31 mouse cellular contexts compared by ENCODE assay signal in the genomic region with DNA sequence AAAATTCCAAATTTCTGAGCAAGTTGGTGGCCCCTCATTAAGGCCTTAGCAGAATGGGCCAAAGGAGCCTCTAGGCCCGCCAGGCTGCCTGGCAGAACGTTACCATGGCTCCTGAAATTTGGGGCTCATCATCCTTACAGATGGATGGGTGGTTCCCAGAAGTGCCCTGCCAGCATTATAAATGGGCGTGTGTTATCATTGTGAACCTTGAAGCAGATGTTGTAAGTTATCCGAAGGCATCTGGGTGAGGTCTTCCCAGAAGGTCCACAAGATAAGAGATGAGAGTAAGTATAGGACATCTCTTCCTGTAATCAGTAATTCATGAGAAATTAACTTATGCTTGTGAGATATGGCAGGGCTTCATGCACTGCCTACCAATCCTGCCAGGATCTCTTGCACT. TPM values are rescaled to one million over a fixed set of nuclear protein-coding genes. Genes with fewer than 3 reads are reported as not detected.
DNase-seq lines count a peak whose midpoint lies in the region; ATAC-seq and TF ChIP-seq lines count a peak whose summit lies in the region.
"Had no signal": no experiment of that assay in that cellular context is flagged by ENCODE, and none has a peak within 500 bp of the region (broad histone marks: within the 10 kb centered on the region; RNA-seq: fewer than 3 reads in every experiment).

No protein-coding gene starts in this region.

- TF ChIP-seq EP300 in heart, adult 2 months (IDR thresholded peaks at IDR 0.05; ENCODE audit: insufficient read depth, low read depth, low read length): no peak
- 0 out of 2 replicates have a peak, but pooled peaks have one; percentile 40 for TF ChIP-seq EP300 in liver, embryonic 14.5 days (IDR thresholded peaks at IDR 0.05; ENCODE audit: low read depth)

- peak; percentile 62 for DNase-seq in heart, adult 11 months
- DNase-seq in heart, adult 2 months: no peak
- DNase-seq in liver, embryonic 11.5 days (ENCODE audit: low spot score): no peak
- peak; percentile 15 for DNase-seq in c-Kit-positive CD71-positive TER-119-positive erythroid progenitor cells, embryonic 14.5 days (ENCODE audit: low spot score)
- DNase-seq in liver, embryonic 14.5 days (ENCODE audit: low read depth in 3 of 3, low spot score in 3 of 3): peak in 2 of 3 experiments; percentile 3 to 12
- DNase-seq in hindbrain, embryonic 11.5 days (ENCODE audit: low spot score): no peak
- no peak for DNase-seq in kidney, adult 8-10 months
- DNase-seq: adrenal gland, adult 2 months; adrenal gland, postnatal 10 days; adrenal gland, postnatal 25 days; B cell, adult 2 months; cerebellum, adult 11 months; cerebellum, adult 18-20 months; cerebellum, adult 8-10 months; cerebellum, adult 9-11 months; cerebellum, postnatal 14 days; cerebellum, postnatal 36 days; embryo, embryonic 11 days had no signal

- H3K4me3 ChIP-seq in heart, adult 2 months: no peak overlapping the region
- H3K4me3 ChIP-seq in liver, embryonic 12.5 days: no peak overlapping the region
- H3K4me3 ChIP-seq in liver, embryonic 11.5 days (ENCODE audit: low read depth, low read length): no peak overlapping the region
- H3K4me3 ChIP-seq in liver, embryonic 14.5 days (ENCODE audit: insufficient read depth in 1 of 2, low read depth in 2 of 2, low read length in 2 of 2): no peak overlapping the region
- H3K4me3 ChIP-seq in hindbrain, embryonic 11.5 days (ENCODE audit: low read depth, low read length): no peak overlapping the region
- H3K4me3 ChIP-seq: embryonic facial prominence, embryonic 13.5 days; embryonic facial prominence, embryonic 15.5 days; erythroblast, embryonic 14.5 days; forebrain, embryonic 10.5 days; forebrain, embryonic 12.5 days had no signal

- intact Hi-C loops in heart, adult 2 months (cut with DNase I): no loop called here

- H3K9ac ChIP-seq in heart, adult 2 months (ENCODE audit: low read depth, low read length): no peak overlapping the region
- no peak overlapping the region for H3K9ac ChIP-seq in liver, embryonic 12.5 days
- H3K9ac ChIP-seq in liver, embryonic 11.5 days (ENCODE audit: low read depth, low read length): no peak overlapping the region
- no peak overlapping the region for H3K9ac ChIP-seq in liver, embryonic 14.5 days (replicated peaks)
- H3K9ac ChIP-seq in hindbrain, embryonic 11.5 days (ENCODE audit: low read depth, low read length): no peak overlapping the region
- H3K9ac ChIP-seq: embryonic facial prominence, embryonic 13.5 days; embryonic facial prominence, embryonic 15.5 days; forebrain, embryonic 12.5 days had no signal

- peak; percentile 60 for ATAC-seq in liver, embryonic 12.5 days
- ATAC-seq in liver, embryonic 11.5 days (replicated peaks; ENCODE audit: low FRiP score): no peak; the same call in 1 of the 2 replicates
- peak; percentile 50; the same call in 1 of the 2 replicates for ATAC-seq in liver, embryonic 14.5 days (ENCODE audit: insufficient read depth)
- no peak for ATAC-seq in hindbrain, embryonic 11.5 days (ENCODE audit: low FRiP score)
- ATAC-seq: CD4-positive, CD25-positive, alpha-beta regulatory T cell, adult 4 months; forebrain, embryonic 14.5 days; forebrain, embryonic 16.5 days had no signal

- H3K4me2 ChIP-seq in liver, embryonic 12.5 days: no peak overlapping the region
- no peak overlapping the region for H3K4me2 ChIP-seq in liver, embryonic 11.5 days
- H3K4me2 ChIP-seq in liver, embryonic 14.5 days (ENCODE audit: low read depth): no peak overlapping the region
- no peak overlapping the region for H3K4me2 ChIP-seq in hindbrain, embryonic 11.5 days (replicated peaks; ENCODE audit: low read depth, low read length)
- H3K4me2 ChIP-seq: embryonic facial prominence, embryonic 13.5 days; embryonic facial prominence, embryonic 15.5 days; forebrain, embryonic 12.5 days had no signal

- H3K79me2 ChIP-seq in heart, adult 2 months (replicated peaks; ENCODE audit: control insufficient read depth, insufficient read depth, low read length): no peaks in the 10 kb centered on the region

- 83% methylated on average over 4 of the region's 4 CpGs for WGBS in heart, adult 2 months
- WGBS in liver, embryonic 12.5 days (ENCODE audit: insufficient replicate concordance): 60% methylated on average over 4 of the region's 4 CpGs
- 71% methylated on average over 4 of the region's 4 CpGs for WGBS in liver, embryonic 11.5 days
- WGBS in liver, embryonic 14.5 days (ENCODE audit: insufficient replicate concordance): 53% methylated on average over 4 of the region's 4 CpGs
- 94% methylated on average over 4 of the region's 4 CpGs for WGBS in hindbrain, embryonic 11.5 days

- H3K27me3 ChIP-seq in heart, adult 2 months (ENCODE audit: control insufficient read depth, insufficient read depth, low read length): no peaks in the 10 kb centered on the region
- no peaks in the 10 kb centered on the region for H3K27me3 ChIP-seq in liver, embryonic 12.5 days (replicated peaks)
- H3K27me3 ChIP-seq in liver, embryonic 11.5 days (replicated peaks; ENCODE audit: control insufficient read depth, insufficient read depth, low read length): no peaks in the 10 kb centered on the region
- H3K27me3 ChIP-seq in liver, embryonic 14.5 days (ENCODE audit: control insufficient read depth, insufficient read depth, low read length): no peaks in the 10 kb centered on the region
- H3K27me3 ChIP-seq in hindbrain, embryonic 11.5 days (ENCODE audit: control insufficient read depth, insufficient read depth, low read length): no peaks in the 10 kb centered on the region
- H3K27me3 ChIP-seq: CH12.LX; embryonic facial prominence, embryonic 13.5 days; embryonic facial prominence, embryonic 15.5 days; forebrain, embryonic 12.5 days had no signal

- no peaks in the 10 kb centered on the region for H3K9me3 ChIP-seq in liver, embryonic 12.5 days (replicated peaks)
- H3K9me3 ChIP-seq in liver, embryonic 11.5 days (ENCODE audit: control insufficient read depth, low read length): no peaks in the 10 kb centered on the region
- H3K9me3 ChIP-seq in liver, embryonic 14.5 days (ENCODE audit: control insufficient read depth, low read length): no peaks in the 10 kb centered on the region
- no peaks in the 10 kb centered on the region for H3K9me3 ChIP-seq in hindbrain, embryonic 11.5 days (ENCODE audit: control insufficient read depth, low read length)
- H3K9me3 ChIP-seq: embryonic facial prominence, embryonic 15.5 days; forebrain, embryonic 10.5 days had no signal

- H3K27ac ChIP-seq in heart, adult 2 months: no peak overlapping the region
- no peak overlapping the region for H3K27ac ChIP-seq in liver, embryonic 12.5 days
- no peak overlapping the region for H3K27ac ChIP-seq in liver, embryonic 11.5 days (ENCODE audit: low read depth, low read length)
- no peak overlapping the region for H3K27ac ChIP-seq in liver, embryonic 14.5 days
- H3K27ac ChIP-seq in hindbrain, embryonic 11.5 days (ENCODE audit: low read depth, low read length): no peak overlapping the region
- H3K27ac ChIP-seq: embryonic facial prominence, embryonic 13.5 days; embryonic facial prominence, embryonic 15.5 days; forebrain, embryonic 10.5 days; forebrain, embryonic 12.5 days had no signal

- no peak for TF ChIP-seq CTCF in heart, adult 2 months (IDR thresholded peaks at IDR 0.05)
- TF ChIP-seq CTCF in liver, embryonic 14.5 days (IDR thresholded peaks at IDR 0.05; ENCODE audit: low read depth): no peak

- H3K4me1 ChIP-seq in heart, adult 2 months (ENCODE audit: control insufficient read depth, insufficient read depth, low read length): no peaks in the 10 kb centered on the region
- 0 out of 2 replicates have a peak, but pooled peaks cover 10% of the 10 kb centered on the region for H3K4me1 ChIP-seq in liver, embryonic 12.5 days
- H3K4me1 ChIP-seq in liver, embryonic 11.5 days (replicated peaks; ENCODE audit: control insufficient read depth, insufficient read depth, low read length): no peaks in the 10 kb centered on the region
- H3K4me1 ChIP-seq in liver, embryonic 14.5 days (replicated peaks; ENCODE audit: control insufficient read depth in 2 of 2, insufficient read depth in 2 of 2, low read length in 1 of 2): peaks cover 0 to 9% of the 10 kb centered on the region in 2 experiments; a peak in 2 of 4 replicates
- H3K4me1 ChIP-seq in hindbrain, embryonic 11.5 days (replicated peaks; ENCODE audit: control insufficient read depth, insufficient read depth, low read length): no peaks in the 10 kb centered on the region
- H3K4me1 ChIP-seq: embryonic facial prominence, embryonic 13.5 days; embryonic facial prominence, embryonic 15.5 days; forebrain, embryonic 10.5 days; forebrain, embryonic 12.5 days had no signal

- H3K36me3 ChIP-seq in heart, adult 2 months (ENCODE audit: control insufficient read depth, insufficient read depth, low read length): no peaks in the 10 kb centered on the region
- no peaks in the 10 kb centered on the region for H3K36me3 ChIP-seq in liver, embryonic 12.5 days
- no peaks in the 10 kb centered on the region for H3K36me3 ChIP-seq in liver, embryonic 11.5 days (ENCODE audit: control insufficient read depth, insufficient read depth, low read length)
- no peaks in the 10 kb centered on the region for H3K36me3 ChIP-seq in liver, embryonic 14.5 days (replicated peaks; ENCODE audit: control insufficient read depth, insufficient read depth, low read depth)
- H3K36me3 ChIP-seq in hindbrain, embryonic 11.5 days (ENCODE audit: control insufficient read depth, insufficient read depth, low read length): no peaks in the 10 kb centered on the region
- H3K36me3 ChIP-seq: embryonic facial prominence, embryonic 13.5 days; embryonic facial prominence, embryonic 15.5 days; forebrain, embryonic 10.5 days; forebrain, embryonic 12.5 days had no signal

- no peak for TF ChIP-seq POLR2A in heart, adult 2 months (IDR thresholded peaks at IDR 0.05; ENCODE audit: insufficient read depth, low read depth, low read length)

RNA-seq across cellular contexts. Expression of gene Plb1, which starts 30.0 kb away (rescaled TPM):
- 1 to 10 TPM in 1 of 2 experiments, under 1 TPM in 1; 0.82 to 1.5 TPM for total RNA-seq in heart, adult 2 months (2021)
- 1.3 and 1.6 TPM in 2 replicates for polyA plus RNA-seq in heart, adult 2 months (2012; rRNA removed)
- not detected in 2 replicates for polyA plus RNA-seq in liver, embryonic 12.5 days (2016; fragmentation: Nextera tagmentation; extraction: Ambion mirVana)
- not detected in 2 replicates for polyA plus RNA-seq in liver, embryonic 11.5 days (2014; fragmentation: Nextera tagmentation; extraction: Ambion mirVana)
- polyA plus RNA-seq in liver, embryonic 14.5 days (2012; rRNA removed): 0.01 and 0.02 TPM in 2 replicates
- not detected in 2 replicates for polyA plus RNA-seq in liver, embryonic 14.5 days (2014; fragmentation: Nextera tagmentation; extraction: Ambion mirVana)
- 0.10 TPM in 1 of 2 replicates, not detected in the other for polyA plus RNA-seq in hindbrain, embryonic 11.5 days (2014; fragmentation: Nextera tagmentation; extraction: Ambion mirVana)
- total RNA-seq: adrenal gland, adult 2 months; adrenal gland, postnatal 25 days; common myeloid progenitor, adult 5-6 weeks; MEL had no signal
- polyA plus RNA-seq: CD4-positive, CD25-positive, alpha-beta regulatory T cell, adult 4 months; embryonic facial prominence, embryonic 11.5 days had no signal

Comparison
In these comparisons a context has a peak if more than half of its experiments do, and no peak if none do; other contexts are left out.
1. DNase-seq: peak in heart, adult 11 months (single experiment), c-Kit-positive CD71-positive TER-119-positive erythroid progenitor cells, embryonic 14.5 days (single experiment) and liver, embryonic 14.5 days (2 of 3); none in heart, adult 2 months (0 of 2), liver, embryonic 11.5 days (single experiment), hindbrain, embryonic 11.5 days (single experiment) and kidney, adult 8-10 months (0 of 2).
2. ATAC-seq: peak in liver, embryonic 12.5 days (single experiment) and liver, embryonic 14.5 days (single experiment); none in liver, embryonic 11.5 days (single experiment) and hindbrain, embryonic 11.5 days (single experiment).